Mouse (Mus musculus) kidney, postnatal 0 days (tissue): ENCODE data around the gene Plekhd1. TPM values are rescaled to one million over a fixed set of nuclear protein-coding genes. Genes with fewer than 3 reads are reported as not detected.

ENCODE experiments used
- ATAC-seq: fragments of 200-750 bp; cut with Nextera tagmentation; replicated peaks from 2 replicates; pipeline ENCODE4 v1.8.0; 2017; ENCODE audit warnings: low read depth, moderate number of reproducible peaks, moderate TSS enrichment, moderate library complexity; ENCODE audit not compliant: low FRiP score
- DNase-seq: peaks from one replicate; pipeline ENCODE4 v3.0.0-alpha.2; 2016; ENCODE audit warnings: low spot score
- H3K27ac ChIP-seq: fragments of 300-500 bp; sonication (generic); 2 replicates; pipeline ENCODE4 v1.5.1; 2014; ENCODE audit warnings: mild to moderate bottlenecking
- H3K27me3 ChIP-seq: fragments of 300-500 bp; sonication (generic); 2 replicates; pipeline ENCODE4 v1.6.1; 2014; ENCODE audit warnings: low read length, mixed read lengths; ENCODE audit not compliant: insufficient read depth
- H3K36me3 ChIP-seq: fragments of 300-500 bp; sonication (generic); 2 replicates; pipeline ENCODE4 v1.6.1; 2014; ENCODE audit warnings: low read length, mixed read lengths; ENCODE audit not compliant: insufficient read depth
- H3K4me1 ChIP-seq: fragments of 300-500 bp; sonication (generic); replicated peaks from 2 replicates; pipeline ENCODE4 v1.6.1; 2014; ENCODE audit warnings: antibody characterized with exemption, low read length, mixed read lengths; ENCODE audit not compliant: insufficient read depth
- H3K4me2 ChIP-seq: fragments of 300-500 bp; sonication (generic); 2 replicates; pipeline ENCODE4 v1.6.1; 2014; ENCODE audit warnings: mild to moderate bottlenecking, low read length, moderate library complexity, mixed read lengths
- H3K4me3 ChIP-seq: fragments of 300-500 bp; sonication (generic); replicated peaks from 2 replicates; pipeline ENCODE4 v1.5.1; 2014; ENCODE audit warnings: low read depth, low read length
- H3K9ac ChIP-seq: fragments of 300-500 bp; sonication (generic); 2 replicates; pipeline ENCODE4 v1.6.1; 2014; ENCODE audit warnings: low read depth, low read length
- H3K9me3 ChIP-seq: fragments of 300-500 bp; sonication (generic); replicated peaks from 2 replicates; pipeline ENCODE4 v1.6.1; 2016; ENCODE audit warnings: low read length, inconsistent platforms, mixed read lengths
- CTCF ChIP-seq: IDR thresholded peaks from 2 replicates; pipeline ENCODE4 v1.5.1; 2016; ENCODE audit warnings: antibody characterized with exemption, low read depth, mild to moderate bottlenecking, moderate library complexity
- WGBS: fragments of 180-500 bp; shearing (Covaris S2); extraction: QIAGEN DNeasy Blood & Tissue Kit; methylation state at CpG from one replicate; pipeline ENCODE4 v1.1.7; 2014; 5-methylcytosine and 5-hydroxymethylcytosine counted together
- polyA plus RNA-seq: library from polyadenylated mRNA; unstranded; fragments of >200 nt; fragmentation: Nextera tagmentation; extraction: Ambion mirVana; gene quantifications from 2 replicates; pipeline ENCODE4 v1.2.1, GENCODE M21; 2015

Gene Plekhd1
- polyA plus RNA-seq, 1 experiment from 2014 or later: 3.5 TPM

DNA sequence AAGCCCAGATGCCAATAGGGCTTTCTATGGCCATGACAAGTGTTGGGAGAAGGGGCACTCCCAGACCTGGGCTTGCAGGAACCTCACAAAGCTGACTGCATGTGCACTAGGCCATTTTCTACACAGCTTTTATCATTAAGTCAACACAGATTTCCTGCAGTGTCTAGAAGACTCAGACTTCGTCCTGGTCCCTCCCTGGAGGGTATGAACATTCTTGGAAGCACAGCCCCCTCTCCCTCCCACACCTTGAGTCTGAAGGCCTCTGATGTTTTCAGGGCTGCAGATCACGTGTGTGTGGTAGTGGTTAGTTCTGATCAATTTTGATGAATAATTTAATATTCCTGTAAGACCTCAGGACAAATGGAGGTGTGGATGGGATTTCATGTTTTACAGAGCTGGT lies 1.3 kb downstream of the Plekhd1 start:
- peaks cover 8% of the 10 kb centered on the region; the same call in 1 of the 2 replicates for H3K4me1 ChIP-seq
- no peak for TF ChIP-seq CTCF
- no peak overlapping the region for H3K27ac ChIP-seq
- no peak overlapping the region for H3K9ac ChIP-seq
- DNase-seq (no peak), ATAC-seq (no peak)
- no peak overlapping the region for H3K4me3 ChIP-seq
- H3K4me2 ChIP-seq: no peak overlapping the region
- 0 out of 2 replicates have a peak, but pooled peaks cover 7% of the 10 kb centered on the region for H3K27me3 ChIP-seq
- no peaks in the 10 kb centered on the region for H3K36me3 ChIP-seq
- 51% methylated on average over 2 of the region's 2 CpGs for WGBS
- H3K9me3 ChIP-seq: no peaks in the 10 kb centered on the region

- no peak overlapping the region for H3K4me3 ChIP-seq
- ATAC-seq: no peak
- H3K4me1 ChIP-seq: peaks cover 8% of the 10 kb centered on the region; the same call in 1 of the 2 replicates
- no peak overlapping the region for H3K27ac ChIP-seq
- 0 out of 2 replicates have a peak, but pooled peaks cover 7% of the 10 kb centered on the region for H3K27me3 ChIP-seq
- no peak overlapping the region for H3K9ac ChIP-seq
- H3K4me2 ChIP-seq: no peak overlapping the region
- DNase-seq: no peak
- TF ChIP-seq CTCF: no peak
- 41% methylated on average over 3 of the region's 3 CpGs for WGBS
- H3K9me3 ChIP-seq: no peaks in the 10 kb centered on the region
- H3K36me3 ChIP-seq: no peaks in the 10 kb centered on the region
Measured at GRCm38 (mm10) chr12:80695004-80695403, 2.6 kb downstream of the Plekhd1 start.

DNA sequence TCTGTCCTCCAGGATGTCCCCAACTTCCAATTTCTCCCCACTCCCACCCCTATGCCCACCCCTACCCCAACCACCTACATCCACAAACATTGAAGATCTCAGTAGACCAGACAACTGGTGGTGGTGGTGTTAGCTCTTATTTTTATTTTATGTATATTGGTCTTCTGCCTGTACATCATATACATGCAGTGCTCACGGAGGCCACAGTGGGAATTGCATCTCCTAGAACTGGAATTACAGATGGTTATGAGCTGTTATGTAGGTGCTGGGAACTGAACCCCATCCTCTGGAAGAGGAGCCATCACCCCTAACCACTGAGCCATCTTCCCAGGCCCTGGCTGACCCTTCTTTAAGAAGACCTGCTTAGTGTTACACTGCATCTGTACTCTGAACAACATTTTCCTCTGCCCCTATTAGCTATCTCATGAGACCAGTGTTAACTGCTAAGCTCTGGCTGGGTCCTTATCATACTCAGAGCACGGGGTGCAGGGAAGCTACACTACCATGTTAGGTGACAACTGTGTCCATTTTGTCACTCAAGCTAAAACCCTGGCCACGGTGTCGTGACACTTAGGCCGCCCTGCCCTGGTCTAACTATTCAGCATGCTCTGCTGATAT lies 6.2 kb downstream of the Plekhd1 start:
- Histone ChIP-seq H3K27me3 (no peaks in the 10 kb centered on the region), H3K27ac (no peak overlapping the region), H3K9me3 (no peaks in the 10 kb centered on the region), H3K4me3 (no peak overlapping the region), H3K4me2 (no peak overlapping the region), H3K4me1 (no peaks in the 10 kb centered on the region), H3K36me3 (no peaks in the 10 kb centered on the region), H3K9ac (no peak overlapping the region)
- TF ChIP-seq CTCF: no peak
- no peak for DNase-seq
- ATAC-seq: no peak
- 87% methylated on average over 5 of the region's 5 CpGs for WGBS

DNA sequence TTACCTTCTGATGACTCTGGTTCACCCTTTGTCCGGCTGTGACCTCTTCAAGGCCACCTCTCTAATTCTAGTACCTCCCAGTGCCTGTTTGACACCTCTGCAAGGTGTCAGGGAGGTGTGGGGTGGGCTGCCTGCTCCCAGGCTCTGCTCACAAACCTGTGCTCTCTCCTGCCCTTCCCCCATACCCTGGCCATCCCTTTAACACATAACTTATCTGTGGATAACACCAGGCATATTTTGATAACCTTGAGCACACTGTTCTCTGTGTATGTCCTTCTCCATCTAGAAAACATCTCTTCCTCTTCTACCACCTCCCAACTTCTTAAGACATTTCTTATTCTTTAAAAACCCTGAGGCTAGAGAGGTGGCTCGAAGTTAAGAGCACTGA lies 6.7 kb downstream of the Plekhd1 start:
- TF ChIP-seq CTCF: no peak
- H3K27me3 ChIP-seq: no peaks in the 10 kb centered on the region
- H3K4me3 ChIP-seq: no peak overlapping the region
- no peak overlapping the region for H3K27ac ChIP-seq
- no peak overlapping the region for H3K4me2 ChIP-seq
- H3K4me1 ChIP-seq: no peaks in the 10 kb centered on the region
- no peak overlapping the region for H3K9ac ChIP-seq
- H3K36me3 ChIP-seq: no peaks in the 10 kb centered on the region
- DNase-seq (no peak), ATAC-seq (no peak)
- 64% methylated on average over 2 of the region's 2 CpGs for WGBS
- H3K9me3 ChIP-seq: no peaks in the 10 kb centered on the region

- ATAC-seq (no peak), DNase-seq (no peak)
- Histone ChIP-seq H3K27ac (no peak overlapping the region), H3K4me1 (peaks cover 7% of the 10 kb centered on the region), H3K4me2 (no peak overlapping the region), H3K4me3 (no peak overlapping the region), H3K36me3 (no peaks in the 10 kb centered on the region), H3K27me3 (no peaks in the 10 kb centered on the region), H3K9me3 (no peaks in the 10 kb centered on the region), H3K9ac (no peak overlapping the region)
- 70% methylated on average over 7 of the region's 7 CpGs for whole genome bisulfite sequencing
- no peak for TF ChIP-seq CTCF
Measured at GRCm38 (mm10) chr12:80701332-80701731, 8.9 kb downstream of the Plekhd1 start.

GRCm38 (mm10) chr12:80706208-80706914 lies 14.0 kb downstream of the Plekhd1 start:
- ATAC-seq (peak; percentile 49; the same call in 1 of the 2 replicates), DNase-seq (peak; percentile 21)
- Histone ChIP-seq H3K27ac (no peak overlapping the region), H3K4me3 (no peak overlapping the region), H3K9me3 (no peaks in the 10 kb centered on the region), H3K27me3 (no peaks in the 10 kb centered on the region), H3K36me3 (no peaks in the 10 kb centered on the region), H3K4me1 (peaks cover 9% of the 10 kb centered on the region), H3K9ac (no peak overlapping the region), H3K4me2 (no peak overlapping the region)
- 43% methylated on average over 11 of the region's 11 CpGs for WGBS
- no peak for TF ChIP-seq CTCF
